Mouse (Mus musculus) monocyte, adult 5-6 weeks (primary cell): ENCODE data around the gene Rnf216. TPM values are rescaled to one million over a fixed set of nuclear protein-coding genes. Genes with fewer than 3 reads are reported as not detected.

Experiments used
- ATAC-seq: fragments of 153-309, 156-312 bp; replicated peaks from 2 replicates; pipeline ENCODE4 v1.8.0; 2017; ENCODE audit warnings: mild to moderate bottlenecking; ENCODE audit not compliant: low TSS enrichment, insufficient number of reproducible peaks, severe bottlenecking, poor library complexity, low FRiP score
- total RNA-seq: library from RNA; stranded (forward); fragments of 200-1000, 200-491, 200-594 nt; gene quantifications from 3 replicates; pipeline ENCODE4 v1.2.3, GENCODE M21; 2017

Rnf216 gene
- total RNA-seq, 1 experiment from 2014 or later, result 120 TPM

- no peak for ATAC-seq
Observed at GRCm38 (mm10) chr5:142974598-142975121, 138.1 kb downstream of the Rnf216 start.

GRCm38 (mm10) chr5:142973971-142974370 lies 138.8 kb downstream of the Rnf216 start:
- ATAC-seq, result no peak

- ATAC-seq, result no peak
Observed at GRCm38 (mm10) chr5:142968411-142968810, 144.4 kb downstream of the Rnf216 start.

GRCm38 (mm10) chr5:142964650-142965049 lies 148.1 kb downstream of the Rnf216 start:
- no peak for ATAC-seq

GRCm38 (mm10) chr5:142963705-142964494 lies 148.9 kb downstream of the Rnf216 start:
- ATAC-seq, result no peak

GRCm38 (mm10) chr5:142963003-142963704 lies 149.6 kb downstream of the Rnf216 start:
- no peak for ATAC-seq

- no peak for ATAC-seq
Observed at GRCm38 (mm10) chr5:142962444-142962961, 150.3 kb downstream of the Rnf216 start.

GRCm38 (mm10) chr5:142961881-142962443 lies 150.8 kb downstream of the Rnf216 start:
- no peak for ATAC-seq

GRCm38 (mm10) chr5:142961398-142961880 lies 151.4 kb downstream of the Rnf216 start:
- ATAC-seq, result no peak

- no peak for ATAC-seq
Observed at GRCm38 (mm10) chr5:142960775-142961271, 152.0 kb downstream of the Rnf216 start.

GRCm38 (mm10) chr5:142959576-142960556 lies 152.9 kb downstream of the Rnf216 start, which contains the start of gene Fscn1:
TSS of gene Fscn1 (plus strand) at chr5:142960343.
- no peak for ATAC-seq

- ATAC-seq, result no peak
Observed at GRCm38 (mm10) chr5:142959156-142959555, 153.6 kb downstream of the Rnf216 start.

GRCm38 (mm10) chr5:142958464-142958863 lies 154.3 kb downstream of the Rnf216 start:
- ATAC-seq, result no peak

- ATAC-seq, result no peak
Observed at GRCm38 (mm10) chr5:142956956-142957703, 155.7 kb downstream of the Rnf216 start.

- ATAC-seq, result no peak
Observed at GRCm38 (mm10) chr5:142953641-142954040, 159.2 kb downstream of the Rnf216 start.

GRCm38 (mm10) chr5:142950405-142950804 lies 162.4 kb downstream of the Rnf216 start:
- ATAC-seq, result no peak

- no peak for ATAC-seq
Observed at GRCm38 (mm10) chr5:142949580-142949979, 163.2 kb downstream of the Rnf216 start.
